Mouse (Mus musculus): ENCODE results near the gene St8sia6.
"Not testable (repeated sequence)": the region's sequence is repeated elsewhere in the genome, so short reads cannot be mapped to it uniquely, and the experiment has no call there.

St8sia6 gene

DNA sequence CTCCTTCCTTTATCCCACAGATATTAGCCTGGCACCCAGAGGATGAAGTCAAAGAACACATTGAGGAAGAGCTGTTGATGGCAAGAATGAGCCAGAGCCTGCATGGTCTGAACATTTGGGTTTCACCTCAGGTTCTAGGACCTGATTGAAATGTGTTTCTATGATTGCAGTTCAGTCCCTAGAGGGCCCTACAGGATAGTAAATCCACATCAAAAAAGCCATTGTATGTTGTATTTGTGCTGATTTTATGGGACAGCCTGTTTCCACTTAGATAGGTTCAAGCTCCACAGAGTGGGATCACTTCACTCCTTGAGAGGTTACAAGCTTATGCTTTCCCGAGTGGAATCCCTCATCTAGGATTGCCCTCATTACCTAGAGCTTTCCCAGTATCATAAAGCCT, 159.0 kb downstream of the St8sia6 start:
- intact Hi-C loops (cut with DNase I) = no loop called here

DNA sequence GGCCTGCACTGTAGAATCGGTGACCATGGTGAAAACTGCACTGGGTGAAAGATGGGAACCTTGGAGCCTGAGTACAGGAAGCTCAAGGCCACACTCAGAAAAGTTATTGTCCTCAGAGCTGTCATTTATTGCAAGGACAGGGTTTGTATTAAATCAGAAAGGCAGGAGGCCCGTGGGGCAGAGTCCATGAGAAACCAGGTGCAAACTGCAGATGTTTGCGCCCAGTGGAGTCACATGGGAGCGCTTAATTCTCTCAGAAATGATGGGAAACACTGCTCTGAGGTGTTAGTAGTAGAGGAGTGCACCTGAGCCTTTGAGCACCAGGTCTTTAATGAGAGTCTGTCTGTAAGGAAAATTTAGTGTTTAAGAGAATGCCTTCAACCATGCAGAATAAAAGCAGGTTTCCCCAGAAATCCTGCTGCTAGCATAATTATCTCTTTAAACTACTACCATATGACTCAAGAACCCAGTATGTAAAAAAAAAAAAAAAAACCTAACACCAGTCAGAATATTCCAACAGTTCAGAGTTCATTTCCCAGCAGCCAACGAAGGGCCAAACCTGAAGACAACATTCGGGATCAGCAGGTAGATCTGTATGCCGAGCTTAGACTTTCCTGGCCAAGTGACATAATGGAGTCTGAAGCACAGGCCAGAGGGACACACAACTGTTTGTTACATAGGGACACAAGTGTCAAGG, 163.6 kb downstream of the St8sia6 start:
- intact Hi-C loops (cut with DNase I) = no loop called here

DNA sequence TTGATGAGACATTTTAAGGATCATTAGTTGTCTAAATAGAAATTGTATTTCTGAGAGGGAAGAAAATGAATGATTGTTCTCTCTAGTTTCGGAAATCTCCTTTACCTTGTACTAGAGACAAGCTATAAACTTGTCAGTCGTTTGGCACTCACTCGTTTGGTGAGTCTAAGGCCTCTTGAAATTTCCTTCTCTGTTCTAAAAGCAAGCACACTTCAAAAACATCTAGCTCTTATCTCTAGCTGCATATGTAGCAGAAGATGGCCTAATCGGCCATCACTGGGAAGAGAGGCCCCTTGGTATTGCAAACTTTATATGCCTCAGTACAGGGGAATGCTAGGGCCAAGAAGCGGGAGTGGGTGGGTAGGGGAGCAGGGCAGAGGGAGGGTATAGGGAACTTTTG, 190.2 kb downstream of the St8sia6 start:
- intact Hi-C loops (cut with DNase I) = not testable (repeated sequence)

DNA sequence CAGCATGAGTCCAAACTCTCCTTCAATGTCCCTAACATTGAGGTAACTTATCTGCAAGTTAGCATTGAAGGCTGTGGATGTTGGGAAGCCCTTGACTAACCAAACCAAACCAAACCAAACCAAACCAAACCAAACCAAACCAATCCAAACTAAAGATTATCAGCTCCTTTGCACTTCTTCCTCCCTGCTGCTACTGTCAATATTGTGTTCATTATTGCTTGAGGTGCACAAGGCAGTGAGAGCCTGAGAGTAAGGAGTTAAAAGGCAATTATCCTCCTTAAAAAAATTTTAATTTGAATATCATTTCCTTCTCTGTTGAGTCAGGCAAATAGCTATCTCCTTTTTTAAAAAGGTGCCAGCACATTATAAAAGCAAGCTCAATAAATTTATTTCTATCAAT, 190.8 kb downstream of the St8sia6 start:
- intact Hi-C loops (cut with DNase I) = no loop called here

All from adrenal gland (tissue).